ENCODE assay signal across 19 mouse cellular contexts in genomic region chr14:103866636-103867035, GRCm38 (mm10). TPM values are rescaled to one million over a fixed set of nuclear protein-coding genes. Genes with fewer than 3 reads are reported as not detected.
"Had no signal": no experiment of that assay in that cellular context is flagged by ENCODE, and none has a peak within 500 bp of the region (broad histone marks: within the 10 kb centered on the region; RNA-seq: fewer than 3 reads in every experiment).

No protein-coding gene starts in this region.

- H3K27me3 ChIP-seq: liver, embryonic 12.5 days; midbrain, embryonic 13.5 days; neural tube, embryonic 13.5 days; neural tube, embryonic 15.5 days had no signal

- DNase-seq: lung, adult 2 months; lung, postnatal 14 days; lung, postnatal 4 days; retina, postnatal 1 day; right cerebral cortex, adult 18-20 months; right cerebral cortex, postnatal 25 days; right cerebral cortex, postnatal 4 days; spleen, adult 18-20 months; thymus, adult 18-20 months; thymus, postnatal 14 days; thymus, postnatal 36 days had no signal

- H3K4me1 ChIP-seq: liver, embryonic 12.5 days; midbrain, embryonic 10.5 days; midbrain, embryonic 13.5 days; neural tube, embryonic 13.5 days; neural tube, embryonic 15.5 days had no signal

- H3K27ac ChIP-seq: liver, embryonic 12.5 days; liver, embryonic 14.5 days; midbrain, embryonic 10.5 days; midbrain, embryonic 13.5 days; neural tube, embryonic 13.5 days; neural tube, embryonic 15.5 days had no signal

- H3K36me3 ChIP-seq: liver, embryonic 12.5 days; midbrain, embryonic 10.5 days; midbrain, embryonic 13.5 days; neural tube, embryonic 13.5 days; neural tube, embryonic 15.5 days had no signal

- H3K4me3 ChIP-seq: liver, embryonic 12.5 days; midbrain, embryonic 10.5 days; midbrain, embryonic 13.5 days; myocyte; neural tube, embryonic 13.5 days; neural tube, embryonic 15.5 days had no signal

- H3K9me3 ChIP-seq: liver, embryonic 12.5 days; midbrain, embryonic 10.5 days; midbrain, embryonic 13.5 days; neural tube, embryonic 13.5 days; neural tube, embryonic 15.5 days had no signal

- ATAC-seq: liver, embryonic 12.5 days; midbrain, embryonic 13.5 days; midbrain, embryonic 16.5 days had no signal

- H3K9ac ChIP-seq: liver, embryonic 12.5 days; liver, embryonic 14.5 days; midbrain, embryonic 13.5 days; neural tube, embryonic 13.5 days; neural tube, embryonic 15.5 days had no signal

- H3K4me2 ChIP-seq: liver, embryonic 12.5 days; midbrain, embryonic 13.5 days; neural tube, embryonic 13.5 days; neural tube, embryonic 15.5 days had no signal

RNA-seq across cellular contexts. Expression of gene Ednrb, which starts 22.4 kb away (rescaled TPM):
- polyA plus RNA-seq: myocyte had no signal
